Mouse (Mus musculus) mature B cell (primary cell): ENCODE results near the gene Tmem109.

Experiments used
- in situ Hi-C: fragments of 300-500 bp; cut with MboI; formaldehyde crosslinking; loops from 2 replicates; pipeline ENCODE4 v1.14.3; 2019

The Tmem109 gene

GRCm38 (mm10) chr19:10892201-10892600 lies 10.4 kb upstream of the Tmem109 start:
- in situ Hi-C loops = no loop called here

- in situ Hi-C loops = no loop called here
These were observed 801 bp downstream of the Tmem109 start for GRCm38 (mm10) chr19:10880975-10881425.

DNA sequence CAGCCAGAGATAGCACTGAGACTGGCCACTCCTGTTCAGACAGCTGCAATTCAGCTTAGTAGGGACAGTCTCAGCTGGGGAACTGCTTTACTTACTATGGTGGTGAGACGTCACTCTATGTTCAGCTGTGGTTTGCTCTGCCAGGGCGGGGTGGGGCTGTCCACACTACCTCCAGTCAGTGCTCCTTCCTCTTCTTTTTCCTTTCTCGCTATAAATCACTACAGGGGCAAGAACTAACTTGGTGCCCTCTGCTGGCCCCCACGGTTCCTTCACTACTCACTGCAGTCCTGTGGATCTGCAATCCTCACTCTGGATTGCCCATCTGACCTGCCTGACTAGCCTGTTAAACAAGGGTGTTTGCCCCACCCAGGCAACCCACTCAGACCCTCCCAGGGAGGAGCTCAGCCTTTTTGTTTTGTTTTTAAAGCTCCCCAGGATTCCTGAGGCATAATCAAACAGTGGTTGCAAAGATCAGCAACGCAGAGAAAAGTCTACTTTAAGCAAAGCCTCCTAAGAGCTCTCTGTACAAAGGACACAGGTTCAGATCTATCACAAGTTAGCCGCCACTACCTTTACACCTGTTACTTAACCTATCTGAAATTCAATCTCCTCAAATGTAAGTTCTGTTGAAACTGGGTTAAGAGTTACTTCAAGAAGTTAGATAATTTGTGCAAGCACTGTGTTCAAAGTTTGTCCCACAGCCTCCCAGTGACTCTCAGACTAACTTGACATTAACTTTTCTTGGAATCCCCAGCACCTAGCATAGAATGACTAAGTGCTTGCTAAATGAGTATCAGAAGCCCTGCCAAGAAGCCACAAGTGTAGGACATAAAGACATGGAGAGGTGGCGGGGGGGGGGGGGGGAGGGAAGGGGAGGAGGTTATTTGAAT lies 1.5 kb downstream of the Tmem109 start:
- in situ Hi-C loops = no loop called here

DNA sequence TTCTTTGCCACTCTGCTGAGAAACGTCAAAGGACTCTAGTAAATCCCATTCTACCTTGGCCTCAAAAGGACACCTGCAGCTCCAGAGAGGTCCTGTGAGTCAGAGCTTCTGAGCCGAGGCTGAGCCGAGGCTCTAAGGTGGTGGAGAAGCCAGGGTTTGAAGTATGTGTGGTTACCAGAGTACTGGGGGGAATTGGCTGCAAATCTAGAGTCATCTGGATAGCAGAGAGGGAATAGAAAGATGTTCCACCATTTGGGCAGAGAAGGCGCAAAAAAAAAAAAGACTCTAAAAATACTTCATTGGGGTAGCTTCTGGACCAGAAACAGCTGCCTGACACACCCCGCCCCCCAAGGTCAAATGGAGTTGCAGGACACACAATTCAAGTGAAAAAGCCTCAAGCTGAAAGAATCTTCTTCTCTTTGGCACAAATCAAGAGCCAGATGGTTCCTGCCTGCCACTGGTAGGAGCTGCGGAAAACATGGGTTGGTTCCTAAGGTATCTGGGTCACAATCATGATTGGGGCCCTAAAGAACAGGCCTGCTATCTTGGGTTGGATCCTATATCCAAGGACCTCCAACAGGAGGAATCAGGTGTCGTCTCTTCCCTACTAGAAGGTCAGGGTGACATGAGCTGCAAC lies 3.5 kb downstream of the Tmem109 start:
- in situ Hi-C loops = no loop called here

DNA sequence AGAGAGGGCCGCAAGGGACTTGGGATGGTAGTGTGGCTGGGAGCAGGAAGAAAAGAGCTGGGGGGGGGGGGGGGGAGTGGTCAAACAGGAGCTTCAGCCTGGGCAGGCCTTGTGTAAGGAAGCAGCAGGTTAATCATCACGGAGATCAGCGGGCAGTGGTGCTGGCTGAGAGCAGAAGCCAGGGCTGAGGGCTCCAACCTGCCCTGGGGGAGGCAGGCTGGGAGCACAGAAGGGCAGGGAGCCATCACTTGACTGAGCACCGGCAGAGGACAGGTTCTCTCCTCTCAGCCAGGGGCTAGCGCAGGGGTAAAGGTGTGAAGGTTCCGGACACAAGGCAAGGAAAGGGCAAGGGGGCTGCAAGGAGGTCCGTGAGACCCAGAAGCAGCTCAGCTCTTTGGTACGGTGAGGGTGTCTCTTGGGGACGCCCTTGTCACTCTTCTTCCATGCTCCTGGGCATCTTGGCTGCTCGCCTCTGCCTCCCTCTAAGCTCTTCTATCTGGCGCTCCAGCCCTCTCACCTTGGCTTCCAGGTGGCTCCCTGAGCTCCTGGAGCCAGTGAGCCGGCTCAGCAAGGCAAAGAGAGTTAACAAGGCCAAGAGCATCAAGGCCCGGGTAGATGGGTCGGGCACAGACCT lies 10.4 kb downstream of the Tmem109 start:
- in situ Hi-C loops = no loop called here

GRCm38 (mm10) chr19:10870676-10871075 lies 11.1 kb downstream of the Tmem109 start:
- in situ Hi-C loops = no loop called here

DNA sequence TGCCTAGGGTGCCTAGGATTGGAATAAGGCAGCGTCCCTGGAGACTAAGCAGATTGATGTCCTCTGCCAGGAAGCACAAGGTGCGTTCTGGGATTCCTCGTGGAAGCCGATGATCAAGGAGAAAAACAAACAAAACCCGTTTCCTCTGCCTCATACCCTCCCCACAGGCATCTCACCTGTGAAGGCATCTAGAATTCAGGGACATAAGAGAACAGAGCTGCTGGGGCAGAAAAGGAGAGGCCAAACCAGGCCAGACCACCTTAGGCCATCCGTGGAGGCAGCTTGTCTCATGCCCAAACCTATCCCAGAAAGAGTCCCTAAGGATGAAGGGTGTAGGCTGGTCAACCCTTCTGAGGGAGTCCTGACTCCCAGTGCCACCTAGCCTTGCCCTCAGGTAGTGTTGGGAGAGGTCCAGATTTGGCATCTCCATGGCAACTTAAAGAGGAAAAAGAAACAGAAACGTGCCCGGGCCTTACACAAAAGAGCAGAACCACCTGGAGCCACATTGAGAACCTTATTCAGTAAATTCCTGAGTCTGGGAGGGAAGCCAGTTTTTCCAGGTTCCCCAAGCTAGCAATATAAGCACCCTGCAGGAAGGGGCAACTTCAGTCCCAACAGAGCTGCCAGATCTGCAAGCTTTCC lies 11.8 kb downstream of the Tmem109 start, which contains the start of gene Tmem132a:
Gene Tmem132a, minus strand, starts transcription at position 55 of the 642 bp plus-strand sequence.
- in situ Hi-C loops = no loop called here

GRCm38 (mm10) chr19:10869241-10869885 lies 12.4 kb downstream of the Tmem109 start:
- in situ Hi-C loops = no loop called here

DNA sequence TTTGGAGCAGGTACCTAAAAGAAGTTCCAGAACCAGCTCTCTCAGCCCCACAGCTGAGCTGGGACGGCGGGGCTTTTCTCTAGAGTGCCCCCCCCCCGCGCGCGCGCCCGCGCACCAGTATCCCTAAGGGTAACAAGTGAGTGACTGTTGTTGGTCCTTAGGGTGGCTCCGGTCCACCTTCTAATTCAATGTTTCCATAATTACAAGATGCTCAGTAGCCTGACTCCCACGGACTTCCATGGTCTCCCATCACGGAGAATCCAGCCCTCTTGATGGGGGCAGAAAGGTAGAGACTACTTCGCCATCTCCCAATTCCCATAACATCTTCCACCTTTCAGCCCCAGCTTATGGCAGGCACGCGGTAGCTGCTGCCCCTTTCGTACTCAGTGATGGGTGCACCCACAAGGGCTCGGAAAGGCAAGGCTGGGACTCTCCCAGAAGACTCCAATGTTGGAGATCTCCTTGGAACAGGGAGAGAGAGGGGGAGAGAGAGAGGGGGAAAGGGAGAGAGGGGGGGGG lies 13.1 kb downstream of the Tmem109 start:
- in situ Hi-C loops = no loop called here

DNA sequence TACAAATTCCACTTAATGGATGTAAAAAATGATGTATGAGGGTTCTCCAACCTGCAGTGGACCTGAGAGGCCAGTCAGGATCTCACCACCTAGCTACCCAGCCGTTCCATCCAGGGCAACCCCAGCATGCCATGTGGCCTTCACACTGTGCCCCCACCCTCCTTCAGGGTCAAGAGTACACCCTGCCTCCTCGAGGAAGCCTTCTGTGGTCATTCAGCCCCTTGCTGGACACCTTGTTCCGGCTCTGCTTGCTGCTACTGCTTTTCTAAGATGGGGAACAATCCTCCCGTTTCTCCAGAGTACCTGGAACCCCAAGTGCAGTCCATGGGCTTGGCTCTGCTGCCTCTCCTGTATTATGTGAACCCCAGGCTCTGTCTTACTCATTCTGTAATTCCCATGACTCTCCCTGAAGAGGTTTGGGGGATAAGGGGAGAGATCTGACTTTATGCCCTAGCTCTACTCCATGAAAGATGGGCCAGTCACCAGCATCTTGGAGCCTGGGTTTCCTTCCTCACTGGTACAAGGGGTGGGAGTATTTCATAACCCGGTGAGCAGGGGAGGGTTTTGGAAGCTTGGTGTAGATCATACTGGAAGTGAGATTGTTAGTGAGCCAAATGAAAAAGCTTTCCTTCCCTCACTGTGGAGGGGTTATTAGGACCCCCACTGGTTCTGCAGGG lies 13.7 kb downstream of the Tmem109 start:
- in situ Hi-C loops = no loop called here

GRCm38 (mm10) chr19:10866351-10866750 lies 15.4 kb downstream of the Tmem109 start:
- in situ Hi-C loops = no loop called here

- in situ Hi-C loops = no loop called here
These were observed 21.7 kb downstream of the Tmem109 start for GRCm38 (mm10) chr19:10860072-10860497.

GRCm38 (mm10) chr19:10856520-10856919 lies 25.3 kb downstream of the Tmem109 start:
- in situ Hi-C loops = no loop called here

DNA sequence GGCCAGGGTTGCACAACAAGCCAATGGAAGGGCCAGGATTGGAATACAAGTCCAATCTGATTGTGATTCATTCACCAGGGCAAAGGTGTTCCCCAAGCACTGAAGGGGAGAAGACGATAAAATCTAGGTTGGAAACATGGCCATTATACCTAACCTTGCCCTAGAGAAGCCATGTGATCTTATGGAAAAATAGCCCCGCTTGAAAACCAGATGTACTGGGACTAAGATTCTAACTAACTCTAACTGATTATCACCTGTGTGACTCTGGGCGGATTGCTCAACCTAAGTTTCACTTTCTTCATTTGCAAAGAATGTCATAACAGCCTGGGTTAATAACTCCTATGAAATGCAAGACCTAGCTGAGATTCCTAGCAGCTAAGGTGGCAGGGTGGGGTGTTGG lies 26.4 kb downstream of the Tmem109 start:
- in situ Hi-C loops = no loop called here

DNA sequence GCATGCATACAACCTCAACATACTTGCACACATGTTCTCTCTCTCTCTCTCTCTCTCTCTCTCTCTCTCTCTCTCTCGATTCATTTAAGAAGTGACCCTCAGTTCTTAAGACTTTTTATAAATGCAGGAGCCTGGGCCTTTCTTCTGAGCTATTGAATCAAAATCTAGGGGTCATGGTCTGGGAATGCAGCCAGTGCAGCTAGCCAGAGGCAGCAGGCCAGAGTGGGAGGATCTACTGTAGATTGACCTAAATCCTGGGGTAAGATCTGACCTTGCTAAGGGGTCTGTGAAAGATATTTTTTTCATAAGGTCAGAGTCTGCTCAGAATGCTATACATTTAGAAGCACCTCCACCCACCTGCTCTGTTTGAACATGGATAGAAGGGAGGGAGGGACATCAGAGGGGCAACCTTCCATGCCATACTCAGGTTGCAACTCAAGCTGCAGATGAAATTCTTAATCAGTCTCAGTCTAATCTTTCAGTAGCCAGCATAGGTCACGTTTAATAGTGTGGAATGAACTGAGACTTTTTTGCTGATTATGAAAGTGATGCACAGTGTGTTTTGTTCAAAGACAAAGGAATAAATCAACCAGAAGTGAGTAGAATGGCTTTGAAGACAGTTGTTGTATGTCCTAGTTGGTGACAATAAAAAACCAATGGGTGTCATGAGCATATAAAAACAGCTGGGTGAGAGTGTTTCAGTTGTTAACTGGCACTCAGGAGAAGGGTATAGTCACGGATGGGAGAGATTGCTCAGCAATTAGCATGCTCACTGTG lies 34.3 kb downstream of the Tmem109 start:
- in situ Hi-C loops = no loop called here

GRCm38 (mm10) chr19:10846150-10846549 lies 35.7 kb downstream of the Tmem109 start:
- in situ Hi-C loops = no loop called here

DNA sequence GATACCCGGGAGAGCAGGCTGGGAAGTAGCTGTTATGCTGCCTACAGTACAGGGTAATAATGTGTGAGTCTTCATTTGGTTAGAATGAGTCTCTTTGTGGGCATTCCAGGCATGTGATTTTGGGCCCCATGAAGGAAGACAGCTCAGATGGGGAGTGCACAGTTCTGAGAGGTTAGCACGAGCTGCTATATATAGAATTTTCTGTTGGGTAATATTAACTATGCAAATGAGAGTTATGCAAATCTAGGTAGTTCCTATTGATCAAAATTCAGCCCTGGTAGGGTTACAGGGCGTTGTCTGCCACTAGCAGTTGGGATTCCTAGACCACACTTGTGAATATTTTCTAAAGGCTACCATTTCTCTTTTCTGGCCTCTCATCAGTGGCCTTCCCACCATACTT lies 36.3 kb downstream of the Tmem109 start:
- in situ Hi-C loops = no loop called here

DNA sequence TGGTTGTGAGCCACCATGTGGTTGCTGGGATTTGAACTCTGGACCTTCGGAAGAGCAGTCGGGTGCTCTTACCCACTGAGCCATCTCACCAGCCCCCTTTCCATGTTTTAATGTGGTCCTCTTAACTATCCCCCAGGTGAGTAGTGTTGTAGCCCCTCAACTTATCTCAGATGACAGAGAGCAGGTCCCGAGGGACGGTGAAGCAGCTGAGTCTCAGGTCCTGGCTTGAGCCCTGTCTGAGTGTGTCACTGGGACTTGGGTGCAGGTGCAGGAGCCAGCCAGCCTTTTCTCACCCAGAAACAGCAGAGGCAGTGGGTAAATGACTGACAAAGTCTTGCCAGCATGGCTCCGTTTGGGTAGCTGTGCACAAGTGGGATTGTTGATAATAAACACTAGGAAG lies 37.6 kb downstream of the Tmem109 start:
- in situ Hi-C loops = no loop called here

GRCm38 (mm10) chr19:10842914-10843313 lies 38.9 kb downstream of the Tmem109 start:
- in situ Hi-C loops = no loop called here
